Mouse (Mus musculus): ENCODE data around the gene Rtp3. TPM values are rescaled to one million over a fixed set of nuclear protein-coding genes. Genes with fewer than 3 reads are reported as not detected.

The Rtp3 gene
- polyA plus RNA-seq, 1 experiment from 2014 or later = not detected

DNA sequence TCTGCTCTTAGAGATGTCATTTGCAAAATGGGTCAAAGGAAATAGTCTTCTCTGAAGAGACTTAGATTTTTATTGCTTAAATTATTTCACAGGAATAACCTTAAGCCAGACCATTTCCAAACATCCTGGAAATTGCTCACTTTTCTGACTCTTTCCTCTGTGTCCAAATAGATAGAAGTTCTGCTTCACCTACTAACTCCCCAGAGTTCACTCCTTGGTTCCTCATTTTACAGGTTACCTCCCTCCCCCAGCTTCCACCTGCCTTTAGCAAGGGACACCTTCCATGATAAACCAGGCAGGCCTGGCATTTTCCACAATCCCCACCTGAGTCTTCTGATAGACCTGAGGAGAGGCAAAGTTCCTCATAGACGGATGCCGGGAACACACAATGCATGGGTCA lies 16.2 kb upstream of the Rtp3 start:
- Histone ChIP-seq H3K27ac (ENCODE audit: low read depth, low read length) (no peak overlapping the region), H3K4me3 (ENCODE audit: low read depth, low read length) (no peak overlapping the region), H3K9me3 (ENCODE audit: control insufficient read depth, low read length) (no peaks in the 10 kb centered on the region), H3K27me3 (ENCODE audit: control insufficient read depth, insufficient read depth, low read length) (no peaks in the 10 kb centered on the region), H3K4me1 (replicated peaks; ENCODE audit: control insufficient read depth, insufficient read depth, low read length) (no peaks in the 10 kb centered on the region), H3K4me2 (ENCODE audit: low read depth, low read length, severe bottlenecking) (no peak overlapping the region), H3K9ac (ENCODE audit: low read length) (no peak overlapping the region), H3K36me3 (ENCODE audit: control insufficient read depth, insufficient read depth, low read length) (no peaks in the 10 kb centered on the region)
- WGBS = 93% methylated on average over 2 of the region's 2 CpGs
- no peak for DNase-seq (ENCODE audit: low spot score)
- ATAC-seq (replicated peaks; ENCODE audit: low FRiP score) = no peak

DNA sequence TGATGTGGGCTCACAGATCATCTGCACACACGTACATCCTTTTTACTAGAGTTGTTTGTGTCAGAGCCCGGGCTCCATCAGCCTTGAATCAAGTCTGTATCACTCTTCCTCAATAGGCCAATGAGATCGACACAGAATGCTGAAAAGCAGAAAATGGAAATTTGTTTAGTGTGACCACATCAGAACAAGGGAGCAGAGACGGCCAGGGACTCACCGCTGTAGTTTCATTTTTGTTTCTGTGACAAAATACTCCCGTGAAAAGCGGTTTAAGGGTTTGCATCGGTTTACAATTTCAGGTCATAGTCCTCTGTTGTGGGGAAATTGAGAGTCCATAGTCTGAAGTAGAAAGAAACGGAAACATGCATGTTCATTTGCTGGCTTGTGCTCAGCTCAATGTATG lies 12.9 kb upstream of the Rtp3 start:
- no peaks in the 10 kb centered on the region for H3K9me3 ChIP-seq (ENCODE audit: control insufficient read depth, low read length)
- no peak overlapping the region for H3K9ac ChIP-seq (ENCODE audit: low read length)
- H3K36me3 ChIP-seq (ENCODE audit: control insufficient read depth, insufficient read depth, low read length) = no peaks in the 10 kb centered on the region
- H3K27me3 ChIP-seq (ENCODE audit: control insufficient read depth, insufficient read depth, low read length) = no peaks in the 10 kb centered on the region
- WGBS = 90% methylated on average over 9 of the region's 9 CpGs
- no peak for ATAC-seq (replicated peaks; ENCODE audit: low FRiP score)
- H3K4me1 ChIP-seq (replicated peaks; ENCODE audit: control insufficient read depth, insufficient read depth, low read length) = no peaks in the 10 kb centered on the region
- H3K27ac ChIP-seq (ENCODE audit: low read depth, low read length) = no peak overlapping the region
- no peak overlapping the region for H3K4me3 ChIP-seq (ENCODE audit: low read depth, low read length)
- H3K4me2 ChIP-seq (ENCODE audit: low read depth, low read length, severe bottlenecking) = no peak overlapping the region
- no peak for DNase-seq (ENCODE audit: low spot score)

DNA sequence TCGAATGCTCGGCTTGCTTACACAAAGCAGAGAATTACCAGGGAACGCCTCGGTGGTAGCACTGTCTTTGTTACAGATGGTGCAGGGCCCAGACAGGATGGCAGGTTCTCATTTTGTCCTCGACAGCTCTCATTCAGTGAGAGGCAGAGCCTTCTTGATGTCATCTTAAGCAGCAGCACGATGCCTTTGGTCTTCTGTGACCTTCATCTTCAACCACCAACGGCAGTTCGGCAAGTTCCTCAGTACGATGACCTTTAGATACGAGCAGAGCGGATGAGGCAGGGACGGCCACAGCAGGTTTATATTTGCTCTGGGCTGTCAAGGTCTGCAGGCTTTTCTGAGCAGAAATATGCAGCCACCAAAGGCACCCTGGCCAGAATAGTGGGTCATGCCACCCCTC lies 11.2 kb upstream of the Rtp3 start:
- DNase-seq (ENCODE audit: low spot score) (no peak), ATAC-seq (replicated peaks; ENCODE audit: low FRiP score) (no peak)
- Histone ChIP-seq H3K4me1 (replicated peaks; ENCODE audit: control insufficient read depth, insufficient read depth, low read length) (no peaks in the 10 kb centered on the region), H3K27me3 (ENCODE audit: control insufficient read depth, insufficient read depth, low read length) (no peaks in the 10 kb centered on the region), H3K9ac (ENCODE audit: low read length) (no peak overlapping the region), H3K4me3 (ENCODE audit: low read depth, low read length) (no peak overlapping the region), H3K9me3 (ENCODE audit: control insufficient read depth, low read length) (no peaks in the 10 kb centered on the region), H3K4me2 (ENCODE audit: low read depth, low read length, severe bottlenecking) (no peak overlapping the region), H3K27ac (ENCODE audit: low read depth, low read length) (no peak overlapping the region), H3K36me3 (ENCODE audit: control insufficient read depth, insufficient read depth, low read length) (no peaks in the 10 kb centered on the region)
- 82% methylated on average over 12 of the region's 12 CpGs for WGBS

DNA sequence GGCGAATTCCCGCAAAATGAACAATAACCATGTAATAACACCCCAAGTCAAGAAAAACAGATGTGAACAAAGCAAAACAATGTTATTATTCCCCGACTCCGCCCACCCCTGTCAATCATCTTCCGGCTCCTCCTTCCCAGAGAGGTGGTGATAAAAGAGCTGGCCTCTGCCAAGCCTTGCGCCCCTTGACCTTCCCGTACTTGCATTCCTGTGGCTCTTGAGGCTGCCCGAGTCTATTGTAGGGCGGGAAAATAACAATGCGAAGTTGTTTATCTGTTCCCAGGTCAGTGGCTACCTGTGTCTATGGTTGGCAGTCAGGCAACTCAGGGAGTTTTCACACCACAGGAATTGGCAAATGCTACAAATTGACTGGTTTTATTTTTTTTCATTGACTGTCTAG lies 9.5 kb upstream of the Rtp3 start:
- Histone ChIP-seq H3K9me3 (ENCODE audit: control insufficient read depth, low read length) (no peaks in the 10 kb centered on the region), H3K4me3 (ENCODE audit: low read depth, low read length) (no peak overlapping the region), H3K9ac (ENCODE audit: low read length) (no peak overlapping the region), H3K4me1 (replicated peaks; ENCODE audit: control insufficient read depth, insufficient read depth, low read length) (no peaks in the 10 kb centered on the region), H3K4me2 (ENCODE audit: low read depth, low read length, severe bottlenecking) (no peak overlapping the region), H3K27ac (ENCODE audit: low read depth, low read length) (no peak overlapping the region), H3K27me3 (ENCODE audit: control insufficient read depth, insufficient read depth, low read length) (no peaks in the 10 kb centered on the region), H3K36me3 (ENCODE audit: control insufficient read depth, insufficient read depth, low read length) (no peaks in the 10 kb centered on the region)
- no peak for ATAC-seq (replicated peaks; ENCODE audit: low FRiP score)
- no peak for DNase-seq (ENCODE audit: low spot score)
- 87% methylated on average over 10 of the region's 10 CpGs for WGBS

DNA sequence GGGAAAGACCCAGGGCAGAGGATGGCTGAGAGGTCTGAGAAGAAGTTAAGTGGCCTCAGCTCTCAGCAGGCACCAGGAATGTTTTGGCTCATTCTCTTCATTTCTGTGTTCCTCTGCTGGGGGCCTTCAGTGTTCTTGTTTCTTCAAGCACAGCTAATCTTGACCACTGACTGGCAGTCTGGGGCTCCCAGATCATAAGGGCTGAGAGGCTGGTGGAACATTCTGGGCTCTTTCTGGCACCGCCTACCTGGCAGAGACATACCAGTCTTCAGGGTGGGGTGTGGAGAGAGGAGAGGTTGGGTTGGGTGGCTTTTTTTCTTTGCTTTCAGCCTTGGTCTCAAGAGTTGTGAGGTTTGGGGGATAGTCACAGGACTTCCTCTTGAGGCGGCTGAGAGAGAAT lies 8.7 kb upstream of the Rtp3 start:
- WGBS = 100% methylated on average over 2 of the region's 2 CpGs

DNA sequence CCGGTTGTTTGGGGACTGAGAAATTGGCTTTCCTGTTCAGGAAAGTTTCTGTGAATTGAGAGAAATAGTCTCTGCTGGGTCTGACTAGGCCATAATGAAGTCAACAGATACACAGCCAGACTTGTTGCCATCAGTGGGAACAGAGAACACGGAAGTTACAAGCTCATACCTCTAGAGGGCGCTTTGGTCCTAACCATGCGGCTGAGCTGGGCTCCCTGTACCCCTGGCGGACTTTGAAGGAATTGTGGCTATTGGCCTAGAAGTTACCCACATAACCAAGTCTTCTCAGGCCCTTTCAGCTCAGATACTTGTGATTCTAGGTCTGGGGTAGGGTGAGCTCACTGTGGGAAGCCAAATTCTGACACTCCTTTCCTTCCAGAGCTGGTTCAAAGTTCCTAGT lies 6.9 kb upstream of the Rtp3 start:
- Histone ChIP-seq H3K4me3 (ENCODE audit: low read depth, low read length) (no peak overlapping the region), H3K9me3 (ENCODE audit: control insufficient read depth, low read length) (no peaks in the 10 kb centered on the region), H3K27ac (ENCODE audit: low read depth, low read length) (no peak overlapping the region), H3K4me2 (ENCODE audit: low read depth, low read length, severe bottlenecking) (no peak overlapping the region), H3K4me1 (replicated peaks; ENCODE audit: control insufficient read depth, insufficient read depth, low read length) (no peaks in the 10 kb centered on the region), H3K9ac (ENCODE audit: low read length) (no peak overlapping the region), H3K36me3 (ENCODE audit: control insufficient read depth, insufficient read depth, low read length) (no peaks in the 10 kb centered on the region), H3K27me3 (ENCODE audit: control insufficient read depth, insufficient read depth, low read length) (no peaks in the 10 kb centered on the region)
- DNase-seq (ENCODE audit: low spot score) = peak; percentile 74
- ATAC-seq (replicated peaks; ENCODE audit: low FRiP score) = peak; percentile 43; the same call in 1 of the 2 replicates
- WGBS = 2% methylated on average over 5 of the region's 5 CpGs

More for the DNA sequence above, 8.7 kb upstream of the Rtp3 start:
- Histone ChIP-seq H3K4me2 (ENCODE audit: low read depth, low read length, severe bottlenecking) (no peak overlapping the region), H3K4me3 (ENCODE audit: low read depth, low read length) (no peak overlapping the region), H3K36me3 (ENCODE audit: control insufficient read depth, insufficient read depth, low read length) (no peaks in the 10 kb centered on the region), H3K9ac (ENCODE audit: low read length) (no peak overlapping the region), H3K9me3 (ENCODE audit: control insufficient read depth, low read length) (no peaks in the 10 kb centered on the region), H3K27me3 (ENCODE audit: control insufficient read depth, insufficient read depth, low read length) (no peaks in the 10 kb centered on the region), H3K4me1 (replicated peaks; ENCODE audit: control insufficient read depth, insufficient read depth, low read length) (no peaks in the 10 kb centered on the region), H3K27ac (ENCODE audit: low read depth, low read length) (no peak overlapping the region)
- DNase-seq (ENCODE audit: low spot score) (no peak), ATAC-seq (replicated peaks; ENCODE audit: low FRiP score) (no peak)

DNA sequence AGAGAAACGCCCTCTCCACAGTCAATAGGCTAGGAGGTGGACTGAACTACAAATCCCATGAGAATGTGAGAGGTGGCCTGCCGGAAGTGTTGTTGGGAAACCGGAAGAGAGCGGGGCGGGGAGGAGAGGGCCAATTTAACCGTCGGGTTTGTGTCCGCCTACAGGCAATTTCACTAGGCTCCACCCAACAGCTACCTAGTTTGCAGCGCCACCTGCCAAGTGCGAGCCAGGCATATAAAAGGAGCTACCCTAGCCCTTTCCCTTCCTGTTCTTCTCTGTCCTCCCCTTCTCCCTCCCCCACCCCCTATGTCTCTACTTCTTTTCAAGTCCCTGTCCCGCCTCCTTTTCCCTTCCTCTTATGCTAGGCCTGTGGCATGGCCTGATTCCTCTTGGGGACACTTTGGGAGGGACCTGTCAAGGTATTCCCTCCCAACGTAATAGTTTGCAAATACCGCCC lies 4.4 kb upstream of the Rtp3 start:
- Histone ChIP-seq H3K27ac (ENCODE audit: low read depth, low read length) (no peak overlapping the region), H3K9ac (ENCODE audit: low read length) (peak overlapping the region; percentile 20; the same call in 1 of the 2 replicates), H3K27me3 (ENCODE audit: control insufficient read depth, insufficient read depth, low read length) (no peaks in the 10 kb centered on the region), H3K36me3 (ENCODE audit: control insufficient read depth, insufficient read depth, low read length) (no peaks in the 10 kb centered on the region), H3K4me2 (ENCODE audit: low read depth, low read length, severe bottlenecking) (peak overlapping the region; percentile 40; the same call in 1 of the 2 replicates), H3K4me1 (replicated peaks; ENCODE audit: control insufficient read depth, insufficient read depth, low read length) (no peaks in the 10 kb centered on the region), H3K9me3 (ENCODE audit: control insufficient read depth, low read length) (no peaks in the 10 kb centered on the region), H3K4me3 (ENCODE audit: low read depth, low read length) (peak overlapping the region; percentile 24)
- 9% methylated on average over 13 of the region's 13 CpGs for WGBS
- ATAC-seq (replicated peaks; ENCODE audit: low FRiP score) (peak; percentile 85), DNase-seq (ENCODE audit: low spot score) (peak; percentile 84)

DNA sequence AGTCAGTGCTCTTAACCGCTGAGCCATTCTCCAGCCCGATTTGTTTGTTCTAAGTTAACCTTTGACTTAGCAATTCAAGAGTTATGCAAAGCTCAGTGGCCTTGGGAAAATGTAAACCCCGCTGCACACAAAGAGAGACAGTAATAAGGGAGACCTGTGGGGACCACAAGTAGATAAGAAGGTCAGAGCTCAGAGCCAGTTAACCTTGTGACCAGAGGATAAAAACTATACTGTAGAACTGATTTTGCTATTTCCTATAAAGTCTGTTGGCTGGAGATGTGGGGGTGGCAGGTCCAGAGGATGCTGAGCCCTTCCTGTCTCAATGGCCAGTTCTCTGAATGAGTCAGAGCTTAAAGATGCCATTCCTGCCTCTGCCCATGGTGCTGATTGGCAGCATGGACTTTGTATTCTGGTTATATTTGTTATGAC lies 2.9 kb upstream of the Rtp3 start:
- H3K9me3 ChIP-seq (ENCODE audit: control insufficient read depth, low read length) = no peaks in the 10 kb centered on the region
- no peak for ATAC-seq (replicated peaks; ENCODE audit: low FRiP score)
- H3K27me3 ChIP-seq (ENCODE audit: control insufficient read depth, insufficient read depth, low read length) = no peaks in the 10 kb centered on the region
- H3K4me1 ChIP-seq (replicated peaks; ENCODE audit: control insufficient read depth, insufficient read depth, low read length) = no peaks in the 10 kb centered on the region
- H3K4me3 ChIP-seq (ENCODE audit: low read depth, low read length) = no peak overlapping the region
- 43% methylated on average over 3 of the region's 3 CpGs for WGBS
- H3K9ac ChIP-seq (ENCODE audit: low read length) = no peak overlapping the region
- no peaks in the 10 kb centered on the region for H3K36me3 ChIP-seq (ENCODE audit: control insufficient read depth, insufficient read depth, low read length)
- H3K27ac ChIP-seq (ENCODE audit: low read depth, low read length) = no peak overlapping the region
- H3K4me2 ChIP-seq (ENCODE audit: low read depth, low read length, severe bottlenecking) = no peak overlapping the region
- DNase-seq (ENCODE audit: low spot score) = no peak

DNA sequence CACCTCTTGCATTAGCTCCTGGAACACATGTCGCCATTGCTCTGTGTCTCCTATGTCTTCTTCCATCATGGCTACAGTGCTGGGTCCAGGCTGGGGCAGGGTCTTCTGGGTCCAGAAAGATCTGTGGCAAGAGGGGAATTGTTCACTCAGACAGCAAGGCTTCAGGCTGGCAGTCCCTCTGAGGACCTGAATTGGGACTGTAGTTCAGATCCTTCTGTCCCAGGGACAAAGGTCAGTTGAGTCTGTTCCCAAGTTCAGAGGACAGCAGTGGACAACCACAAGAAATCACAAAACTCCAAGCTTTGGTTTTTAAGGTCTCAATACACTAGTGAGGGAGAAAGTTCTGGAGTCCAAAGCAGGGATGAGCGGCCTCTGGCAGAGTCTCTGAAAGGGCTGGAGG lies 840 bp downstream of the Rtp3 start:
- ATAC-seq (replicated peaks; ENCODE audit: low FRiP score) (no peak), DNase-seq (ENCODE audit: low spot score) (no peak)
- WGBS = 91% methylated on average over 2 of the region's 2 CpGs
- H3K27me3 ChIP-seq (ENCODE audit: control insufficient read depth, insufficient read depth, low read length) = no peaks in the 10 kb centered on the region
- H3K4me3 ChIP-seq (ENCODE audit: low read depth, low read length) = no peak overlapping the region
- H3K4me1 ChIP-seq (replicated peaks; ENCODE audit: control insufficient read depth, insufficient read depth, low read length) = no peaks in the 10 kb centered on the region
- no peaks in the 10 kb centered on the region for H3K36me3 ChIP-seq (ENCODE audit: control insufficient read depth, insufficient read depth, low read length)
- H3K9ac ChIP-seq (ENCODE audit: low read length) = no peak overlapping the region
- no peak overlapping the region for H3K27ac ChIP-seq (ENCODE audit: low read depth, low read length)
- H3K4me2 ChIP-seq (ENCODE audit: low read depth, low read length, severe bottlenecking) = no peak overlapping the region
- no peaks in the 10 kb centered on the region for H3K9me3 ChIP-seq (ENCODE audit: control insufficient read depth, low read length)

All from forebrain, embryonic 11.5 days (tissue).